In genomic region chr19:58164896-58165634, GRCm38 (mm10) we compare ENCODE assay signal across 17 mouse cellular contexts.
DNase-seq lines count a peak whose midpoint lies in the region; ATAC-seq and TF ChIP-seq lines count a peak whose summit lies in the region.
"Had no signal": no experiment of that assay in that cellular context is flagged by ENCODE, and none has a peak within 500 bp of the region (broad histone marks: within the 10 kb centered on the region; RNA-seq: fewer than 3 reads in every experiment).

No protein-coding gene starts in this region.

- H3K36me3 ChIP-seq in hindbrain, embryonic 15.5 days, result no peaks in the 10 kb centered on the region
- H3K36me3 ChIP-seq in hindbrain, embryonic 13.5 days, result no peaks in the 10 kb centered on the region
- H3K36me3 ChIP-seq in stomach, embryonic 14.5 days (ENCODE audit: control insufficient read depth, insufficient read depth, low read length), result no peaks in the 10 kb centered on the region
- H3K36me3 ChIP-seq in stomach, postnatal 0 days (ENCODE audit: control insufficient read depth, insufficient read depth, low read length), result no peaks in the 10 kb centered on the region
- H3K36me3 ChIP-seq in forebrain, embryonic 14.5 days (ENCODE audit: control insufficient read depth, insufficient read depth, low read length), result no peaks in the 10 kb centered on the region
- no peaks in the 10 kb centered on the region for H3K36me3 ChIP-seq in myocyte (ENCODE audit: control insufficient read depth, insufficient read depth)
- H3K36me3 ChIP-seq: G1E; heart, embryonic 12.5 days; limb, embryonic 10.5 days had no signal

- H3ac ChIP-seq in myocyte (ENCODE audit: control insufficient read depth, insufficient read length), result no peak overlapping the region

- no peaks in the 10 kb centered on the region for H3K79me2 ChIP-seq in myocyte (ENCODE audit: control insufficient read depth, insufficient read depth)

- no peak overlapping the region for H3K27ac ChIP-seq in hindbrain, embryonic 15.5 days (replicated peaks)
- no peak overlapping the region for H3K27ac ChIP-seq in hindbrain, embryonic 13.5 days
- no peak overlapping the region for H3K27ac ChIP-seq in stomach, embryonic 14.5 days (ENCODE audit: low read length)
- H3K27ac ChIP-seq in stomach, postnatal 0 days (replicated peaks), result no peak overlapping the region
- H3K27ac ChIP-seq in forebrain, embryonic 14.5 days (ENCODE audit: low read depth, low read length), result no peak overlapping the region
- H3K27ac ChIP-seq: limb, embryonic 10.5 days had no signal

- H3K9ac ChIP-seq in hindbrain, embryonic 15.5 days, result no peak overlapping the region
- no peak overlapping the region for H3K9ac ChIP-seq in hindbrain, embryonic 13.5 days
- H3K9ac ChIP-seq in stomach, embryonic 14.5 days (replicated peaks; ENCODE audit: low read depth, low read length), result no peak overlapping the region
- H3K9ac ChIP-seq in stomach, postnatal 0 days (ENCODE audit: low read length), result no peak overlapping the region
- H3K9ac ChIP-seq in forebrain, embryonic 14.5 days (ENCODE audit: low read length), result no peak overlapping the region
- H3K9ac ChIP-seq: heart, embryonic 12.5 days; liver, postnatal 0 days had no signal

- no peak for TF ChIP-seq POLR2A in myocyte (IDR thresholded peaks at IDR 0.05; ENCODE audit: insufficient read length, low read depth)

- H3K9me3 ChIP-seq in hindbrain, embryonic 15.5 days, result no peaks in the 10 kb centered on the region
- H3K9me3 ChIP-seq in hindbrain, embryonic 13.5 days, result no peaks in the 10 kb centered on the region
- no peaks in the 10 kb centered on the region for H3K9me3 ChIP-seq in stomach, embryonic 14.5 days (ENCODE audit: control insufficient read depth, low read depth, low read length)
- no peaks in the 10 kb centered on the region for H3K9me3 ChIP-seq in stomach, postnatal 0 days (ENCODE audit: control insufficient read depth, low read length)
- no peaks in the 10 kb centered on the region for H3K9me3 ChIP-seq in forebrain, embryonic 14.5 days (replicated peaks; ENCODE audit: control insufficient read depth, low read length)
- H3K9me3 ChIP-seq: limb, embryonic 10.5 days had no signal

- peak; percentile 36; the same call in 1 of the 2 replicates for ATAC-seq in hindbrain, embryonic 15.5 days (ENCODE audit: low FRiP score, low read depth)
- no peak for ATAC-seq in hindbrain, embryonic 13.5 days (ENCODE audit: low FRiP score)
- ATAC-seq in stomach, embryonic 14.5 days (ENCODE audit: insufficient number of reproducible peaks, insufficient read depth, low FRiP score, low read depth), result no peak
- ATAC-seq in stomach, postnatal 0 days (ENCODE audit: low FRiP score, low TSS enrichment), result no peak
- ATAC-seq in forebrain, embryonic 14.5 days, result peak; percentile 40; the same call in 1 of the 2 replicates
- ATAC-seq: liver, postnatal 0 days had no signal

- TF ChIP-seq EP300 in stomach, postnatal 0 days (optimal IDR thresholded peaks at IDR 0.05), result no peak

- no peaks in the 10 kb centered on the region for H3K27me3 ChIP-seq in hindbrain, embryonic 15.5 days
- 0 out of 2 replicates have a peak, but pooled peaks cover 4% of the 10 kb centered on the region for H3K27me3 ChIP-seq in hindbrain, embryonic 13.5 days
- H3K27me3 ChIP-seq in stomach, embryonic 14.5 days (ENCODE audit: control insufficient read depth, insufficient read depth, low read length), result no peaks in the 10 kb centered on the region
- no peaks in the 10 kb centered on the region for H3K27me3 ChIP-seq in stomach, postnatal 0 days (ENCODE audit: control insufficient read depth, insufficient read depth, low read length)
- 0 out of 2 replicates have a peak, but pooled peaks cover 5% of the 10 kb centered on the region for H3K27me3 ChIP-seq in forebrain, embryonic 14.5 days (replicated peaks; ENCODE audit: control insufficient read depth, insufficient read depth, low read length)
- H3K27me3 ChIP-seq in myocyte (ENCODE audit: control insufficient read depth, insufficient read depth, insufficient read length), result no peaks in the 10 kb centered on the region

- no peak for DNase-seq in stomach, postnatal 0 days (ENCODE audit: low spot score)
- peak; percentile 61 for DNase-seq in forebrain, embryonic 14.5 days (ENCODE audit: low spot score)
- DNase-seq in testis, postnatal 10 days (ENCODE audit: low spot score), result no peak
- no peak for DNase-seq in kidney, postnatal 25 days
- DNase-seq: adrenal gland, postnatal 14 days; cerebellum, adult 11 months; kidney, adult 8-10 months; liver, postnatal 0 days; right cerebral cortex, postnatal 4 days; thymus, postnatal 36 days had no signal

- WGBS in hindbrain, embryonic 15.5 days, result 57% methylated on average over 7 of the region's 7 CpGs
- 74% methylated on average over 7 of the region's 7 CpGs for WGBS in hindbrain, embryonic 13.5 days
- 73% methylated on average over 7 of the region's 7 CpGs for WGBS in stomach, embryonic 14.5 days
- WGBS in stomach, postnatal 0 days, result 80% methylated on average over 7 of the region's 7 CpGs
- 49% methylated on average over 7 of the region's 7 CpGs for WGBS in forebrain, embryonic 14.5 days

- H3K4me1 ChIP-seq in hindbrain, embryonic 15.5 days (replicated peaks), result peaks cover 26% of the 10 kb centered on the region
- H3K4me1 ChIP-seq in hindbrain, embryonic 13.5 days (replicated peaks), result peaks cover 31% of the 10 kb centered on the region
- peaks cover 14% of the 10 kb centered on the region; the same call in 1 of the 2 replicates for H3K4me1 ChIP-seq in stomach, embryonic 14.5 days (ENCODE audit: control insufficient read depth, insufficient read depth, low read length)
- H3K4me1 ChIP-seq in stomach, postnatal 0 days (replicated peaks; ENCODE audit: control insufficient read depth, insufficient read depth), result no peaks in the 10 kb centered on the region
- H3K4me1 ChIP-seq in forebrain, embryonic 14.5 days (ENCODE audit: control insufficient read depth, insufficient read depth, low read length), result peaks cover 19% of the 10 kb centered on the region

- H3K4me3 ChIP-seq in hindbrain, embryonic 15.5 days, result no peak overlapping the region
- no peak overlapping the region for H3K4me3 ChIP-seq in hindbrain, embryonic 13.5 days
- no peak overlapping the region for H3K4me3 ChIP-seq in stomach, embryonic 14.5 days (ENCODE audit: low read depth, low read length)
- no peak overlapping the region for H3K4me3 ChIP-seq in stomach, postnatal 0 days (ENCODE audit: low read depth, low read length)
- no peak overlapping the region for H3K4me3 ChIP-seq in forebrain, embryonic 14.5 days (ENCODE audit: low read depth, low read length)
- no peak overlapping the region for H3K4me3 ChIP-seq in myocyte
- H3K4me3 ChIP-seq: heart, embryonic 12.5 days; limb, embryonic 10.5 days had no signal

- H3K4me2 ChIP-seq in hindbrain, embryonic 15.5 days, result no peak overlapping the region
- H3K4me2 ChIP-seq in hindbrain, embryonic 13.5 days, result no peak overlapping the region
- H3K4me2 ChIP-seq in stomach, embryonic 14.5 days (replicated peaks; ENCODE audit: low read depth, low read length), result peak overlapping the region; percentile 20; the same call in 1 of the 2 replicates
- no peak overlapping the region for H3K4me2 ChIP-seq in stomach, postnatal 0 days (replicated peaks; ENCODE audit: low read depth)
- peak overlapping the region; percentile 31 for H3K4me2 ChIP-seq in forebrain, embryonic 14.5 days (ENCODE audit: low read length)
- H3K4me2 ChIP-seq in myocyte (ENCODE audit: low read depth), result peak overlapping the region; percentile 77
- H3K4me2 ChIP-seq: heart, embryonic 12.5 days had no signal

- TF ChIP-seq CTCF in stomach, postnatal 0 days (IDR thresholded peaks at IDR 0.05; ENCODE audit: low read depth), result no peak

TF ChIP-seq in myocyte, 11 proteins besides CTCF, POLR2A, EP300 and RAD21:
- no peak for TF ChIP-seq SRF (IDR thresholded peaks at IDR 0.05; ENCODE audit: control insufficient read depth, insufficient read length, low read depth)
- TF ChIP-seq MYOD1 (IDR thresholded peaks at IDR 0.05; ENCODE audit: control insufficient read depth in 1 of 3, insufficient read length in 2 of 3, low read depth in 2 of 3), result no peak
- TF ChIP-seq TCF3 (IDR thresholded peaks at IDR 0.05; ENCODE audit: insufficient read length, low read depth), result no peak
- TF ChIP-seq USF1 (IDR thresholded peaks at IDR 0.05; ENCODE audit: low read depth), result no peak
- TF ChIP-seq MAX (IDR thresholded peaks at IDR 0.05; ENCODE audit: low read depth), result no peak
- TF ChIP-seq POLR2AphosphoS2 (IDR thresholded peaks at IDR 0.05; ENCODE audit: insufficient read length, low read depth), result no peak
- no peak for TF ChIP-seq CEBPB (IDR thresholded peaks at IDR 0.05; ENCODE audit: insufficient read depth, poor library complexity, severe bottlenecking)
- no peak for TF ChIP-seq REST (IDR thresholded peaks at IDR 0.05; ENCODE audit: insufficient read depth, insufficient read length)
- TF ChIP-seq MYOG (IDR thresholded peaks at IDR 0.05; ENCODE audit: control insufficient read depth in 1 of 3, insufficient read depth in 1 of 3, insufficient read length in 2 of 3, low read depth in 2 of 3), result no peak
- no peak for TF ChIP-seq E2F4 (IDR thresholded peaks at IDR 0.05; ENCODE audit: insufficient read depth)
TF ChIP-seq in myocyte: peak in this region for 0.

Comparison
In these comparisons a context has a peak if more than half of its experiments do, and no peak if none do; other contexts are left out.
1. ATAC-seq: peak in hindbrain, embryonic 15.5 days (single experiment) and forebrain, embryonic 14.5 days (single experiment); none in hindbrain, embryonic 13.5 days (single experiment), stomach, embryonic 14.5 days (single experiment) and stomach, postnatal 0 days (single experiment).
2. H3K4me2 ChIP-seq: peak in stomach, embryonic 14.5 days (single experiment), forebrain, embryonic 14.5 days (single experiment) and myocyte (single experiment); none in hindbrain, embryonic 15.5 days (single experiment), hindbrain, embryonic 13.5 days (single experiment) and stomach, postnatal 0 days (single experiment).